Mouse (Mus musculus): ENCODE data around the gene Ano8.

Ano8 gene

GRCm38 (mm10) chr8:71485142-71486135 is at the start of gene Ano8:
Ano8 (minus strand) TSS chr8:71485963.
- DNase-seq, result peak; percentile 87

- no peak for DNase-seq
These were observed 48.6 kb upstream of the Ano8 start for GRCm38 (mm10) chr8:71534263-71534810.

- peak; percentile 40 for DNase-seq
These were observed 45.1 kb upstream of the Ano8 start for GRCm38 (mm10) chr8:71530735-71531467.

GRCm38 (mm10) chr8:71528362-71529073 is 42.8 kb upstream of the Ano8 start:
- DNase-seq, result no peak

GRCm38 (mm10) chr8:71527162-71527870 is 41.6 kb upstream of the Ano8 start:
- no peak for DNase-seq

GRCm38 (mm10) chr8:71526272-71526671 is 40.5 kb upstream of the Ano8 start:
- no peak for DNase-seq

GRCm38 (mm10) chr8:71525226-71526050 is 39.7 kb upstream of the Ano8 start, which contains the start of gene Ccdc194:
Ccdc194 (minus strand) TSS chr8:71525711.
- no peak for DNase-seq

- peak; percentile 91 for DNase-seq
These were observed 35.9 kb upstream of the Ano8 start for GRCm38 (mm10) chr8:71521634-71522033.

- peak; percentile 57 for DNase-seq
These were observed 33.5 kb upstream of the Ano8 start for GRCm38 (mm10) chr8:71519037-71519825.

- DNase-seq, result no peak
These were observed 31.0 kb upstream of the Ano8 start for GRCm38 (mm10) chr8:71516786-71517185.

- no peak for DNase-seq
These were observed 29.3 kb upstream of the Ano8 start for GRCm38 (mm10) chr8:71515043-71515442.

GRCm38 (mm10) chr8:71513018-71513754 is 27.4 kb upstream of the Ano8 start:
- DNase-seq, result no peak

GRCm38 (mm10) chr8:71511644-71512043 is 25.9 kb upstream of the Ano8 start, which contains the start of gene Plvap:
Plvap (minus strand) TSS chr8:71511752.
- no peak for DNase-seq

GRCm38 (mm10) chr8:71509316-71509715 is 23.6 kb upstream of the Ano8 start:
- no peak for DNase-seq

- DNase-seq, result peak; percentile 87
These were observed 21.9 kb upstream of the Ano8 start for GRCm38 (mm10) chr8:71507589-71508104.

GRCm38 (mm10) chr8:71505979-71506378 is 20.2 kb upstream of the Ano8 start:
- no peak for DNase-seq

GRCm38 (mm10) chr8:71505326-71505725 is 19.6 kb upstream of the Ano8 start:
- no peak for DNase-seq

- DNase-seq, result no peak
These were observed 18.6 kb upstream of the Ano8 start for GRCm38 (mm10) chr8:71504349-71504748.

All from right cerebral cortex, postnatal 14 days (tissue).